Mouse (Mus musculus): ENCODE measurements at regions not wholly inside any gene's neighbourhood (a gene's known extent, or its start where the extent isn't known, plus 50 kb on each side); places are given as distances from the start of the nearest gene placed in this dataset.
"Not testable (repeated sequence)": the region's sequence is repeated elsewhere in the genome, so short reads cannot be mapped to it uniquely, and the experiment has no call there.

GRCm38 (mm10) chr13:103613333-103613725 is 161.1 kb downstream of the Srek1 start:
- H3K9me3 ChIP-seq: no peaks in the 10 kb centered on the region
- H3K36me3 ChIP-seq: no peaks in the 10 kb centered on the region
- H3K4me1 ChIP-seq: peaks cover 16% of the 10 kb centered on the region
- 73% methylated on average over 10 of the region's 10 CpGs for WGBS
- H3K27ac ChIP-seq: no peak overlapping the region
- no peak for ATAC-seq (ENCODE audit: insufficient number of reproducible peaks, insufficient read depth, low FRiP score, low TSS enrichment)
- peak overlapping the region; percentile 38; the same call in 1 of the 2 replicates for H3K4me2 ChIP-seq (replicated peaks)
- H3K9ac ChIP-seq: no peak overlapping the region
- no peak overlapping the region for H3K4me3 ChIP-seq
- H3K27me3 ChIP-seq: no peaks in the 10 kb centered on the region

- no peaks in the 10 kb centered on the region for H3K9me3 ChIP-seq
- no peak overlapping the region for H3K9ac ChIP-seq
- peak overlapping the region; percentile 38 for H3K4me2 ChIP-seq (replicated peaks)
- WGBS: 26% methylated on average over 11 of the region's 11 CpGs
- ATAC-seq (ENCODE audit: insufficient number of reproducible peaks, insufficient read depth, low FRiP score, low TSS enrichment): no peak
- H3K27ac ChIP-seq: peak overlapping the region; percentile 47; the same call in 1 of the 2 replicates
- no peaks in the 10 kb centered on the region for H3K36me3 ChIP-seq
- H3K4me1 ChIP-seq: peaks cover 16% of the 10 kb centered on the region
- H3K4me3 ChIP-seq: 0 out of 2 replicates have a peak overlapping the region, but pooled peaks have one; percentile 3
- no peaks in the 10 kb centered on the region for H3K27me3 ChIP-seq
Measured at GRCm38 (mm10) chr13:103612720-103613332, 161.6 kb downstream of the Srek1 start.

- no peaks in the 10 kb centered on the region for H3K36me3 ChIP-seq
- H3K27me3 ChIP-seq: no peaks in the 10 kb centered on the region
- no peaks in the 10 kb centered on the region for H3K9me3 ChIP-seq
- WGBS: 90% methylated on average over 5 of the region's 5 CpGs
- no peak overlapping the region for H3K9ac ChIP-seq
- H3K4me1 ChIP-seq: no peaks in the 10 kb centered on the region
- no peak overlapping the region for H3K4me3 ChIP-seq
- no peak overlapping the region for H3K27ac ChIP-seq
- ATAC-seq (ENCODE audit: insufficient number of reproducible peaks, insufficient read depth, low FRiP score, low TSS enrichment): no peak
- H3K4me2 ChIP-seq (replicated peaks): no peak overlapping the region
Measured at GRCm38 (mm10) chr13:103602302-103602701, 172.1 kb downstream of the Srek1 start.

- WGBS: 78% methylated on average over 16 of the region's 16 CpGs
- no peak for ATAC-seq (ENCODE audit: insufficient number of reproducible peaks, insufficient read depth, low FRiP score, low TSS enrichment)
Measured at GRCm38 (mm10) chr13:103592371-103592770, 182.0 kb downstream of the Srek1 start.

GRCm38 (mm10) chr13:103591874-103592273 is 182.5 kb downstream of the Srek1 start:
- Histone ChIP-seq H3K4me2 (replicated peaks) (no peak overlapping the region), H3K4me1 (no peaks in the 10 kb centered on the region), H3K36me3 (no peaks in the 10 kb centered on the region), H3K4me3 (no peak overlapping the region), H3K27ac (no peak overlapping the region), H3K9ac (no peak overlapping the region), H3K27me3 (no peaks in the 10 kb centered on the region), H3K9me3 (no peaks in the 10 kb centered on the region)
- 84% methylated on average over 6 of the region's 6 CpGs for WGBS
- no peak for ATAC-seq (ENCODE audit: insufficient number of reproducible peaks, insufficient read depth, low FRiP score, low TSS enrichment)

More at GRCm38 (mm10) chr13:103592371-103592770, 182.0 kb downstream of the Srek1 start:
- no peaks in the 10 kb centered on the region for H3K4me1 ChIP-seq
- no peak overlapping the region for H3K9ac ChIP-seq
- no peaks in the 10 kb centered on the region for H3K27me3 ChIP-seq
- H3K9me3 ChIP-seq: no peaks in the 10 kb centered on the region
- no peak overlapping the region for H3K27ac ChIP-seq
- no peak overlapping the region for H3K4me3 ChIP-seq
- H3K4me2 ChIP-seq (replicated peaks): no peak overlapping the region
- H3K36me3 ChIP-seq: no peaks in the 10 kb centered on the region

- 72% methylated on average over 7 of the region's 7 CpGs for WGBS
Measured at GRCm38 (mm10) chr13:103591381-103591780, 183.0 kb downstream of the Srek1 start.

GRCm38 (mm10) chr13:103589646-103590045 is 184.8 kb downstream of the Srek1 start:
- Histone ChIP-seq H3K4me1 (no peaks in the 10 kb centered on the region), H3K4me3 (no peak overlapping the region), H3K36me3 (no peaks in the 10 kb centered on the region), H3K27me3 (no peaks in the 10 kb centered on the region), H3K27ac (no peak overlapping the region), H3K9me3 (no peaks in the 10 kb centered on the region), H3K9ac (no peak overlapping the region), H3K4me2 (replicated peaks) (no peak overlapping the region)
- no peak for ATAC-seq (ENCODE audit: insufficient number of reproducible peaks, insufficient read depth, low FRiP score, low TSS enrichment)
- WGBS: 86% methylated on average over 5 of the region's 5 CpGs

More at GRCm38 (mm10) chr13:103591381-103591780, 183.0 kb downstream of the Srek1 start:
- not testable (repeated sequence) for H3K36me3 ChIP-seq; H3K27ac ChIP-seq; H3K9me3 ChIP-seq; ATAC-seq (ENCODE audit: insufficient number of reproducible peaks, insufficient read depth, low FRiP score, low TSS enrichment); H3K4me1 ChIP-seq; H3K27me3 ChIP-seq; H3K9ac ChIP-seq; H3K4me2 ChIP-seq (replicated peaks); H3K4me3 ChIP-seq

GRCm38 (mm10) chr13:103576856-103577255 is 197.6 kb downstream of the Srek1 start:
- 32% methylated on average over 4 of the region's 4 CpGs for WGBS

GRCm38 (mm10) chr13:103564715-103565114 is 209.7 kb downstream of the Srek1 start:
- Histone ChIP-seq H3K27me3 (no peaks in the 10 kb centered on the region), H3K4me1 (no peaks in the 10 kb centered on the region), H3K9me3 (no peaks in the 10 kb centered on the region), H3K36me3 (no peaks in the 10 kb centered on the region), H3K27ac (no peak overlapping the region), H3K4me2 (replicated peaks) (no peak overlapping the region), H3K9ac (no peak overlapping the region), H3K4me3 (no peak overlapping the region)
- 85% methylated on average over 8 of the region's 8 CpGs for WGBS
- ATAC-seq (ENCODE audit: insufficient number of reproducible peaks, insufficient read depth, low FRiP score, low TSS enrichment): no peak

More at GRCm38 (mm10) chr13:103576856-103577255, 197.6 kb downstream of the Srek1 start:
- Histone ChIP-seq H3K4me3 (no peak overlapping the region), H3K4me2 (replicated peaks) (no peak overlapping the region), H3K4me1 (no peaks in the 10 kb centered on the region), H3K27me3 (no peaks in the 10 kb centered on the region), H3K9me3 (no peaks in the 10 kb centered on the region), H3K9ac (no peak overlapping the region), H3K36me3 (no peaks in the 10 kb centered on the region), H3K27ac (no peak overlapping the region)
- no peak for ATAC-seq (ENCODE audit: insufficient number of reproducible peaks, insufficient read depth, low FRiP score, low TSS enrichment)

- no peak for ATAC-seq (ENCODE audit: insufficient number of reproducible peaks, insufficient read depth, low FRiP score, low TSS enrichment)
- no peaks in the 10 kb centered on the region for H3K4me1 ChIP-seq
- no peak overlapping the region for H3K4me3 ChIP-seq
- H3K9ac ChIP-seq: no peak overlapping the region
- H3K9me3 ChIP-seq: no peaks in the 10 kb centered on the region
- no peaks in the 10 kb centered on the region for H3K36me3 ChIP-seq
- H3K27ac ChIP-seq: no peak overlapping the region
- WGBS: 75% methylated on average over 26 of the region's 26 CpGs
- H3K4me2 ChIP-seq (replicated peaks): no peak overlapping the region
- no peaks in the 10 kb centered on the region for H3K27me3 ChIP-seq
Measured at GRCm38 (mm10) chr13:103561795-103562705, 212.4 kb downstream of the Srek1 start.

- no peak overlapping the region for H3K27ac ChIP-seq
- no peaks in the 10 kb centered on the region for H3K4me1 ChIP-seq
- H3K36me3 ChIP-seq: no peaks in the 10 kb centered on the region
- H3K4me3 ChIP-seq: no peak overlapping the region
- no peaks in the 10 kb centered on the region for H3K9me3 ChIP-seq
- WGBS: 81% methylated on average over 3 of the region's 3 CpGs
- H3K9ac ChIP-seq: no peak overlapping the region
- no peak overlapping the region for H3K4me2 ChIP-seq (replicated peaks)
- ATAC-seq (ENCODE audit: insufficient number of reproducible peaks, insufficient read depth, low FRiP score, low TSS enrichment): no peak
- no peaks in the 10 kb centered on the region for H3K27me3 ChIP-seq
Measured at GRCm38 (mm10) chr13:103558915-103559314, 215.5 kb downstream of the Srek1 start.

- no peak for ATAC-seq (ENCODE audit: insufficient number of reproducible peaks, insufficient read depth, low FRiP score, low TSS enrichment)
- no peaks in the 10 kb centered on the region for H3K9me3 ChIP-seq
- H3K27me3 ChIP-seq: no peaks in the 10 kb centered on the region
- no peak overlapping the region for H3K27ac ChIP-seq
- no peak overlapping the region for H3K9ac ChIP-seq
- H3K4me3 ChIP-seq: no peak overlapping the region
- no peak overlapping the region for H3K4me2 ChIP-seq (replicated peaks)
- H3K4me1 ChIP-seq: no peaks in the 10 kb centered on the region
- WGBS: 81% methylated on average over 10 of the region's 10 CpGs
- H3K36me3 ChIP-seq: no peaks in the 10 kb centered on the region
Measured at GRCm38 (mm10) chr13:103539577-103539976, 205.3 kb upstream of the Mast4 start.

Data from embryonic facial prominence, embryonic 12.5 days (tissue).